ENCODE assay signal across 11 mouse cellular contexts in the genomic region with DNA sequence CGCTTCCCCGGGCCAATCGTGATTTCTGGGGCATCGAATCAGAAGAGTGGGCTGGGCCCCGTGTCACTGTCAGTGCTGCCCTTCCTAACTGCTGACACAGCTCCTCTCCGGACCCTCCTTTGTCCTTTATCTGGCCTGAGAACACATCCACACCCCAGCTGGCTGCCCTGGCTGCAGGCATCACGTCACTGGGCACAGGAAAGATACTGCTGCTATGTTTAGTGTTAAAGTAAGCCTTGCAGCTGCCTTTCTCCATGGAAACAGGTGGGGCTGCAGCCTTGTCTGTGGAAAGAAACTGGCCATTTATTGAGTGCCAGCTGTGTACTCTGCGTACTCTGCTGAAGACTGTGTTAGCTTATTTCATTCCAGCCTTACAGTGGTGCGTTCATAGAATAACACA.
A peak's percentile ranks its signal among the peaks of the same experiment; 100 is the strongest.
DNase-seq lines count a peak whose midpoint lies in the region; ATAC-seq and TF ChIP-seq lines count a peak whose summit lies in the region.
"Had no signal": no experiment of that assay in that cellular context is flagged by ENCODE, and none has a peak within 500 bp of the region (broad histone marks: within the 10 kb centered on the region; RNA-seq: fewer than 3 reads in every experiment).

No protein-coding gene starts in this region.

- TF ChIP-seq CTCF in lung, adult 2 months (IDR thresholded peaks at IDR 0.05; ENCODE audit: insufficient read depth, low read length): no peak
- no peak for TF ChIP-seq CTCF in thymus, adult 2 months (IDR thresholded peaks at IDR 0.05; ENCODE audit: borderline replicate concordance, control insufficient read depth, extremely low read depth, insufficient read depth, low read length, poor library complexity)

- H3K4me2 ChIP-seq in hindbrain, embryonic 13.5 days: no peak overlapping the region

- H3K4me1 ChIP-seq in lung, adult 2 months (ENCODE audit: control insufficient read depth, insufficient read depth, low read length): peaks cover 4% of the 10 kb centered on the region; the same call in 1 of the 2 replicates
- H3K4me1 ChIP-seq in hindbrain, embryonic 13.5 days (replicated peaks): peaks cover 25% of the 10 kb centered on the region
- no peaks in the 10 kb centered on the region for H3K4me1 ChIP-seq in thymus, adult 2 months (replicated peaks; ENCODE audit: control insufficient read depth, insufficient read depth, low read length)

- H3K9ac ChIP-seq in hindbrain, embryonic 13.5 days: no peak overlapping the region

- no peak overlapping the region for H3K4me3 ChIP-seq in lung, adult 2 months (replicated peaks; ENCODE audit: extremely low read depth, low read depth, low read length)
- no peak overlapping the region for H3K4me3 ChIP-seq in hindbrain, embryonic 13.5 days
- H3K4me3 ChIP-seq in thymus, adult 2 months (ENCODE audit: control insufficient read depth, insufficient read depth, low read length): no peak overlapping the region
- H3K4me3 ChIP-seq: megakaryocyte, embryonic 14.5 days had no signal

- H3K27me3 ChIP-seq in hindbrain, embryonic 13.5 days: no peaks in the 10 kb centered on the region
- H3K27me3 ChIP-seq in thymus, adult 2 months (ENCODE audit: control insufficient read depth, insufficient read depth, low read length): no peaks in the 10 kb centered on the region

- no peaks in the 10 kb centered on the region for H3K9me3 ChIP-seq in hindbrain, embryonic 13.5 days
- H3K9me3 ChIP-seq: megakaryocyte, embryonic 14.5 days had no signal

- H3K27ac ChIP-seq in hindbrain, embryonic 13.5 days: 0 out of 2 replicates have a peak overlapping the region, but pooled peaks have one; percentile 8
- no peak overlapping the region for H3K27ac ChIP-seq in thymus, adult 2 months (ENCODE audit: control insufficient read depth, insufficient read depth, low read length)

- WGBS in lung, adult 2 months: 25% methylated on average over 9 of the region's 9 CpGs
- 51% methylated on average over 9 of the region's 9 CpGs for WGBS in hindbrain, embryonic 13.5 days
- 84% methylated on average over 9 of the region's 9 CpGs for WGBS in thymus, adult 2 months

- no peaks in the 10 kb centered on the region for H3K36me3 ChIP-seq in hindbrain, embryonic 13.5 days
- no peaks in the 10 kb centered on the region for H3K36me3 ChIP-seq in thymus, adult 2 months (ENCODE audit: control insufficient read depth, insufficient read depth, low read length)

- peak; percentile 8 for DNase-seq in adrenal gland, postnatal 14 days
- DNase-seq in adrenal gland, adult 2 months: no peak
- DNase-seq in lung, adult 18-20 months: peak; percentile 8 to 12
- no peak for DNase-seq in lung, adult 2 months
- peak; percentile 69 for DNase-seq in retina, postnatal 1 day
- DNase-seq in spleen, postnatal 4 days (ENCODE audit: low spot score in 2 of 2): no peak
- no peak for DNase-seq in thymus, adult 2 months
- DNase-seq: cerebellum, adult 9-11 months had no signal

- TF ChIP-seq POLR2A in lung, adult 2 months (IDR thresholded peaks at IDR 0.05; ENCODE audit: borderline replicate concordance, extremely low read depth, low read depth, low read length): no peak
- TF ChIP-seq POLR2A in thymus, adult 2 months (IDR thresholded peaks at IDR 0.05; ENCODE audit: control insufficient read depth, extremely low read depth, insufficient read depth, low read length, poor library complexity): no peak

- ATAC-seq in hindbrain, embryonic 13.5 days (ENCODE audit: low FRiP score): 0 out of 2 replicates have a peak, but pooled peaks have one; percentile 46
- ATAC-seq: Patski had no signal

Comparison
In these comparisons a context has a peak if more than half of its experiments do, and no peak if none do; other contexts are left out.
1. DNase-seq: peak in adrenal gland, postnatal 14 days (single experiment), lung, adult 18-20 months (2 of 2) and retina, postnatal 1 day (single experiment); none in adrenal gland, adult 2 months (single experiment), lung, adult 2 months (single experiment), spleen, postnatal 4 days (0 of 2) and thymus, adult 2 months (single experiment).